Mouse (Mus musculus) liver, embryonic 14.5 days (tissue): ENCODE results near the gene P3h3. TPM values are rescaled to one million over a fixed set of nuclear protein-coding genes. Genes with fewer than 3 reads are reported as not detected.
A peak's percentile ranks its signal among the peaks of the same experiment; 100 is the strongest.
"Not testable (repeated sequence)": the region's sequence is repeated elsewhere in the genome, so short reads cannot be mapped to it uniquely, and the experiment has no call there.

Experiments
- ATAC-seq: fragments of 200-750 bp; cut with Nextera tagmentation; 2 replicates; pipeline ENCODE4 v1.8.0; 2017; ENCODE audit warnings: moderate number of reproducible peaks, mild to moderate bottlenecking, moderate library complexity; ENCODE audit not compliant: insufficient read depth
- DNase-seq, 3 experiments: peaks; one replicate each; pipeline ENCODE4 v3.0.0-alpha.2; 2012 to 2013; ENCODE audit warnings: low read depth in 3 of 3, low spot score in 3 of 3
- H3K27ac ChIP-seq: fragments of 300-500 bp; sonication (generic); 2 replicates; pipeline ENCODE4 v1.5.1; 2014; ENCODE audit warnings: moderate library complexity, mild to moderate bottlenecking, control low read depth, inconsistent platforms
- H3K27me3 ChIP-seq: fragments of 300-500 bp; sonication (generic); 2 replicates; pipeline ENCODE4 v1.6.1; 2014; ENCODE audit warnings: mild to moderate bottlenecking, low read length, moderate library complexity; ENCODE audit not compliant: control insufficient read depth, insufficient read depth
- H3K36me3 ChIP-seq: fragments of 300-500 bp; sonication (generic); replicated peaks from 2 replicates; pipeline ENCODE4 v1.6.1; 2014; ENCODE audit warnings: low read depth; ENCODE audit not compliant: control insufficient read depth, insufficient read depth
- H3K4me1 ChIP-seq, 2 experiments: fragments of 200-500 bp in 1 of 2; fragments of 300-500 bp in 1 of 2; sonication (generic) in 1 of 2; replicated peaks; 2 replicates each; pipeline ENCODE4 v1.6.1; 2012 to 2014; ENCODE audit warnings: antibody characterized with exemption in 1 of 2, inconsistent platforms in 1 of 2, low read length in 1 of 2; ENCODE audit not compliant: control insufficient read depth in 2 of 2, insufficient read depth in 2 of 2
- H3K4me2 ChIP-seq: fragments of 300-500 bp; sonication (generic); 2 replicates; pipeline ENCODE4 v1.6.1; 2014; ENCODE audit warnings: low read depth, mild to moderate bottlenecking, control low read depth, moderate library complexity
- H3K4me3 ChIP-seq, 2 experiments: fragments of 200-500 bp in 1 of 2; fragments of 300-500 bp in 1 of 2; sonication (generic) in 1 of 2; 2 replicates each; pipeline ENCODE4 v1.5.1; 2012 to 2014; ENCODE audit warnings: low read depth in 2 of 2, low read length in 2 of 2, mild to moderate bottlenecking in 2 of 2, control low read depth in 1 of 2, inconsistent platforms in 1 of 2, moderate library complexity in 1 of 2; ENCODE audit not compliant: insufficient read depth in 1 of 2
- H3K9ac ChIP-seq: fragments of 300-500 bp; sonication (generic); replicated peaks from 2 replicates; pipeline ENCODE4 v1.6.1; 2014; ENCODE audit warnings: mild to moderate bottlenecking, control low read depth, moderate library complexity
- H3K9me3 ChIP-seq: fragments of 300-500 bp; sonication (generic); 2 replicates; pipeline ENCODE4 v1.6.1; 2016; ENCODE audit warnings: low read length, mixed read lengths; ENCODE audit not compliant: control insufficient read depth
- CTCF ChIP-seq: IDR thresholded peaks from 2 replicates; pipeline ENCODE4 v1.5.1; 2016; ENCODE audit warnings: antibody characterized with exemption, low read depth, control low read depth
- EP300 ChIP-seq: IDR thresholded peaks from 2 replicates; pipeline ENCODE4 v1.6.1; 2016; ENCODE audit warnings: antibody characterized with exemption, low read depth
- WGBS: fragments of 180-500 bp; shearing (Covaris S2); extraction: QIAGEN DNeasy Blood & Tissue Kit; methylation state at CpG from one replicate; pipeline ENCODE4 v1.1.7; 2014; ENCODE audit not compliant: insufficient replicate concordance; 5-methylcytosine and 5-hydroxymethylcytosine counted together
- polyA plus RNA-seq, 2 experiments: library from polyadenylated mRNA; depleted of rRNA in 1 of 2; stranded (reverse) in 1 of 2; unstranded in 1 of 2; fragments of >200 nt; fragmentation: Nextera tagmentation in 1 of 2; extraction: Ambion mirVana in 1 of 2; gene quantifications; 2 replicates each; pipeline versions ENCODE4 v1.2.1 to v1.2.3; 2012 to 2014

P3h3 gene
- polyA plus RNA-seq, 2 experiments, result 0.83 to 3.5 TPM

- ATAC-seq, result no peak
- peaks cover 23% of the 10 kb centered on the region for H3K36me3 ChIP-seq
- peak overlapping the region; percentile 88 for H3K4me2 ChIP-seq
- WGBS, result 74% methylated on average over 24 of the region's 24 CpGs
- H3K9ac ChIP-seq, result peak overlapping the region; percentile 90
- H3K9me3 ChIP-seq, result no peaks in the 10 kb centered on the region
- peak overlapping the region; percentile 89 to 94 for H3K4me3 ChIP-seq
- no peaks in the 10 kb centered on the region for H3K27me3 ChIP-seq
- peaks cover 17 to 29% of the 10 kb centered on the region in 2 experiments for H3K4me1 ChIP-seq
- DNase-seq, result no peak
- H3K27ac ChIP-seq, result peak overlapping the region; percentile 22
- TF ChIP-seq CTCF (no peak), EP300 (no peak)
Observed at GRCm38 (mm10) chr6:124811701-124812560, 45.6 kb downstream of the P3h3 start.

- ATAC-seq, result no peak
- H3K4me1 ChIP-seq, result peaks cover 20 to 32% of the 10 kb centered on the region in 2 experiments
- no peak overlapping the region for H3K9ac ChIP-seq
- no peaks in the 10 kb centered on the region for H3K9me3 ChIP-seq
- TF ChIP-seq EP300, result no peak
- TF ChIP-seq CTCF, result no peak
- H3K36me3 ChIP-seq, result peaks cover 22% of the 10 kb centered on the region
- DNase-seq, result no peak
- no peak overlapping the region for H3K4me3 ChIP-seq
- no peaks in the 10 kb centered on the region for H3K27me3 ChIP-seq
- 85% methylated on average over 4 of the region's 4 CpGs for WGBS
- no peak overlapping the region for H3K4me2 ChIP-seq
- no peak overlapping the region for H3K27ac ChIP-seq
Observed at GRCm38 (mm10) chr6:124811403-124811665, 46.2 kb downstream of the P3h3 start.

GRCm38 (mm10) chr6:124810566-124811402, 46.8 kb downstream of the P3h3 start:
- H3K4me3 ChIP-seq, H3K27me3 ChIP-seq, H3K9me3 ChIP-seq, DNase-seq, H3K27ac ChIP-seq, ATAC-seq, H3K9ac ChIP-seq: not testable (repeated sequence)
- 78% methylated on average over 11 of the region's 11 CpGs for WGBS
- peaks cover 25 to 38% of the 10 kb centered on the region in 2 experiments for H3K4me1 ChIP-seq
- peak overlapping the region; percentile 87; the same call in 1 of the 2 replicates for H3K4me2 ChIP-seq
- H3K36me3 ChIP-seq, result peaks cover 22% of the 10 kb centered on the region

GRCm38 (mm10) chr6:124809775-124810538, 47.6 kb downstream of the P3h3 start:
- TF ChIP-seq EP300, result no peak
- TF ChIP-seq CTCF, result no peak
- Histone ChIP-seq H3K4me3 (peak overlapping the region; percentile 75 to 79), H3K36me3 (peaks cover 22% of the 10 kb centered on the region), H3K4me1 (peaks cover 31 to 41% of the 10 kb centered on the region in 2 experiments), H3K4me2 (peak overlapping the region; percentile 87), H3K9ac (peak overlapping the region; percentile 77), H3K27me3 (no peaks in the 10 kb centered on the region), H3K9me3 (no peaks in the 10 kb centered on the region), H3K27ac (peak overlapping the region; percentile 86)
- 42% methylated on average over 14 of the region's 14 CpGs for WGBS
- DNase-seq (no peak), ATAC-seq (no peak)
